Mouse (Mus musculus): Measurements from ENCODE around the gene Natd1.

GRCm38 (mm10) chr11:60863196-60863595, 51.4 kb downstream of the Natd1 start:
- no peak for TF ChIP-seq CTCF (IDR thresholded peaks at IDR 0.05; ENCODE audit: low read depth)
- TF ChIP-seq EP300 (IDR thresholded peaks at IDR 0.05; ENCODE audit: low read depth): no peak

Data from liver, embryonic 14.5 days (tissue).